Mouse (Mus musculus): ENCODE results near the gene Fto. TPM values are rescaled to one million over a fixed set of nuclear protein-coding genes. Genes with fewer than 3 reads are reported as not detected.

The Fto gene
- total RNA-seq, 2 experiments from 2014 or later, result 123 to 127 TPM

- DNase-seq (ENCODE audit: low spot score in 2 of 2), result no peak
These were observed 239.3 kb downstream of the Fto start for GRCm38 (mm10) chr8:91552635-91553034.

- no peak for DNase-seq (ENCODE audit: low spot score in 2 of 2)
These were observed 240.1 kb downstream of the Fto start for GRCm38 (mm10) chr8:91553387-91553786.

- DNase-seq (ENCODE audit: low spot score in 2 of 2), result no peak
These were observed 243.8 kb downstream of the Fto start for GRCm38 (mm10) chr8:91557041-91557587.

GRCm38 (mm10) chr8:91558408-91558807, 245.1 kb downstream of the Fto start:
- no peak for DNase-seq (ENCODE audit: low spot score in 2 of 2)

GRCm38 (mm10) chr8:91560017-91560591, 246.8 kb downstream of the Fto start:
- DNase-seq (ENCODE audit: low spot score in 2 of 2), result no peak

GRCm38 (mm10) chr8:91561241-91561640, 247.9 kb downstream of the Fto start:
- DNase-seq (ENCODE audit: low spot score in 2 of 2), result no peak

- DNase-seq (ENCODE audit: low spot score in 2 of 2), result no peak
These were observed 249.3 kb downstream of the Fto start for GRCm38 (mm10) chr8:91562600-91562999.

GRCm38 (mm10) chr8:91563326-91563725, 250.0 kb downstream of the Fto start:
- no peak for DNase-seq (ENCODE audit: low spot score in 2 of 2)

GRCm38 (mm10) chr8:91565869-91566502, 252.7 kb downstream of the Fto start:
- DNase-seq (ENCODE audit: low spot score in 2 of 2), result no peak

GRCm38 (mm10) chr8:91566503-91566869, 253.2 kb downstream of the Fto start:
- DNase-seq (ENCODE audit: low spot score in 2 of 2), result no peak

- DNase-seq (ENCODE audit: low spot score in 2 of 2), result no peak
These were observed 256.5 kb downstream of the Fto start for GRCm38 (mm10) chr8:91569874-91570273.

GRCm38 (mm10) chr8:91570809-91571208, 257.5 kb downstream of the Fto start:
- no peak for DNase-seq (ENCODE audit: low spot score in 2 of 2)

- DNase-seq (ENCODE audit: low spot score in 2 of 2), result no peak
These were observed 258.7 kb downstream of the Fto start for GRCm38 (mm10) chr8:91571978-91572377.

- no peak for DNase-seq (ENCODE audit: low spot score in 2 of 2)
These were observed 259.3 kb downstream of the Fto start for GRCm38 (mm10) chr8:91572630-91573029.

GRCm38 (mm10) chr8:91575576-91575975, 262.3 kb downstream of the Fto start:
- DNase-seq (ENCODE audit: low spot score in 2 of 2), result no peak

- no peak for DNase-seq (ENCODE audit: low spot score in 2 of 2)
These were observed 263.0 kb downstream of the Fto start for GRCm38 (mm10) chr8:91576086-91576917.

GRCm38 (mm10) chr8:91576918-91577241, 263.6 kb downstream of the Fto start:
- DNase-seq (ENCODE audit: low spot score in 2 of 2), result no peak

GRCm38 (mm10) chr8:91577605-91578004, 264.3 kb downstream of the Fto start:
- no peak for DNase-seq (ENCODE audit: low spot score in 2 of 2)

- no peak for DNase-seq (ENCODE audit: low spot score in 2 of 2)
These were observed 271.5 kb downstream of the Fto start for GRCm38 (mm10) chr8:91584620-91585415.

- no peak for DNase-seq (ENCODE audit: low spot score in 2 of 2)
These were observed 279.2 kb downstream of the Fto start for GRCm38 (mm10) chr8:91592436-91593105.

All from layer of hippocampus, postnatal 14 days (tissue).